Mouse (Mus musculus) monocyte, adult 2 months (primary cell): ENCODE results near the gene Dlgap3.
A peak's percentile ranks its signal among the peaks of the same experiment; 100 is the strongest.

Experiments used
- DNase-seq, 2 experiments: peaks; one replicate each; pipeline ENCODE4 v3.0.0; 2022; ENCODE audit warnings: low spot score in 2 of 2, low read depth in 1 of 2

The Dlgap3 gene

GRCm38 (mm10) chr4:127215103-127215502 is 46.1 kb downstream of the Dlgap3 start:
- DNase-seq = no peak

- no peak for DNase-seq
Observed at GRCm38 (mm10) chr4:127215799-127216198, 46.8 kb downstream of the Dlgap3 start.

- DNase-seq = no peak
Observed at GRCm38 (mm10) chr4:127216251-127216651, 47.2 kb downstream of the Dlgap3 start.

GRCm38 (mm10) chr4:127217048-127217447 is 48.0 kb downstream of the Dlgap3 start:
- DNase-seq = no peak

GRCm38 (mm10) chr4:127223291-127223690 is 54.3 kb downstream of the Dlgap3 start:
- no peak for DNase-seq

GRCm38 (mm10) chr4:127223755-127224154 is 54.8 kb downstream of the Dlgap3 start:
- DNase-seq = no peak

GRCm38 (mm10) chr4:127224444-127225100 is 55.6 kb downstream of the Dlgap3 start:
- DNase-seq = no peak

- no peak for DNase-seq
Observed at GRCm38 (mm10) chr4:127226067-127226466, 57.1 kb downstream of the Dlgap3 start.

GRCm38 (mm10) chr4:127227051-127227673 is 58.2 kb downstream of the Dlgap3 start:
- no peak for DNase-seq

- no peak for DNase-seq
Observed at GRCm38 (mm10) chr4:127232028-127232427, 63.0 kb downstream of the Dlgap3 start.

GRCm38 (mm10) chr4:127232551-127232950 is 63.5 kb downstream of the Dlgap3 start:
- no peak for DNase-seq

GRCm38 (mm10) chr4:127233416-127234125 is 64.6 kb downstream of the Dlgap3 start:
- no peak for DNase-seq

- DNase-seq = peak; percentile 52 to 72
Observed at GRCm38 (mm10) chr4:127235742-127236487, 66.9 kb downstream of the Dlgap3 start.

- DNase-seq = no peak
Observed at GRCm38 (mm10) chr4:127236631-127237030, 67.6 kb downstream of the Dlgap3 start.

GRCm38 (mm10) chr4:127237271-127237670 is 68.3 kb downstream of the Dlgap3 start:
- DNase-seq = no peak

GRCm38 (mm10) chr4:127242696-127243095 is 73.7 kb downstream of the Dlgap3 start:
- DNase-seq = peak in 1 of 2 experiments; percentile 30

GRCm38 (mm10) chr4:127243552-127243951 is 74.5 kb downstream of the Dlgap3 start, which contains the start of gene Smim12:
TSS of gene Smim12 (plus strand) at chr4:127243784.
- DNase-seq = peak; percentile 93 to 99

- no peak for DNase-seq
Observed at GRCm38 (mm10) chr4:127243953-127244352, 74.9 kb downstream of the Dlgap3 start.

- peak; percentile 69 to 89 for DNase-seq
Observed at GRCm38 (mm10) chr4:127249701-127250349, 80.8 kb downstream of the Dlgap3 start.

GRCm38 (mm10) chr4:127251963-127252585 is 83.1 kb downstream of the Dlgap3 start:
- DNase-seq = no peak
